Mouse (Mus musculus) urinary bladder, postnatal 4 days (tissue): Measurements from ENCODE around the gene Wnt3a.
"Not testable (repeated sequence)": the region's sequence is repeated elsewhere in the genome, so short reads cannot be mapped to it uniquely, and the experiment has no call there.

Source experiments
- DNase-seq, 2 experiments: peaks; one replicate each; pipeline ENCODE4 v3.0.0; 2021 to 2022; ENCODE audit warnings: low spot score in 2 of 2

Gene Wnt3a

DNA sequence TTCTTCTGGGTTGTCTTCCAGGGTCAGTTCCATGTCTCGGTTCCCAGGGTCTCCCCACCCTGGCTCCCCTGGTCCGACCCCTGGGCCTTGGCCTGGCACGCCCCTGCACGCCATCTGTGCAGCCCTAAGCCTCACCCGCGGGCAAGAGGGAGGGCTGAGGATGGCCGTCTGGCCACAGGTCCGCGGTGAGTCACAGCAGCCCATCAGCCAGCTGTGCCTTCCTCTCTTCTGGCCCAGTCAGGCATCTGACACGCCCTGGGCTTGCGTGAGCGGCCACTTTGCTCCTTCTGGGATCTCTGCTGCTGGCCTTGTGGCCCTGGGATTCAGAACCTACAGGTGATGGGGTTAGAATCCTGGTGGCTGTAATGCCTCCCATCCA, 17.6 kb upstream of the Wnt3a start:
- DNase-seq = peak in 1 of 2 experiments; percentile 61

DNA sequence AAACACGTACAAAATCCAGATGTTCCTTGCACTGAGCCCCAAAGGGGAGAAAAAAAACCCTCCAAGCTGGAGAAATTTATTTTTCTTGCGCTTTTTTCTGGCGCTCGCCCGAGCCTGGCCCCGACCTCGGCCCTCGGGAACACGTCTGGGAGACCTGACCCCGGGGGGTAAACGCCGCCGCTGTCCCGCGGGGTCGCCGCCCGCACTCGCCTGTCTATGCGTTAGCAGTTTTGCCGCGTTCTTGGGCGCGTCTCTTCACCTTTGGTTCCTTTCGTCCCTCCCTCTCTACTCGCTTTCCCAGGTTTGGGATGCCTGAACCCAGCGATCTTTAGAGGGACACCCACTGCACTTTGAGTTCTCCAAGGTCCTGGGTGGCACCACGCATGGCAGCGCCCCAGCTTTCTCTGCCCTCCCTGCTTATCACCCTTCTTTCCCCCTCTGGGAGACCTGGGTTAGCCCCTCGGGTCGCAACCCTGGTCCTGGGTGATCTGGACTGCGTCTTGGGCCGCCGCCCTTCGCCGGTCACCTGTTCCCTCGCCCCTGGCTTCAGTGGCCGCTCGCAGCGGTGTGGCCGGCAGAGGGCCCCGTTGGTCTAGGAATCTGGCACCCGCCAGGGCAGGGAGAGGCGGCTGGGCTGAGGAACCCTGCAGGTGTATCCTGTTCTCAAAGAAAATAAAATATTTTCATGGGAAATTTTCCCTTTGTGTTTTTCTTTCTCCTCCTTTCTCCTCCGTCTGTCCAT, 17.0 kb upstream of the Wnt3a start:
- peak; percentile 79 to 90 for DNase-seq

DNA sequence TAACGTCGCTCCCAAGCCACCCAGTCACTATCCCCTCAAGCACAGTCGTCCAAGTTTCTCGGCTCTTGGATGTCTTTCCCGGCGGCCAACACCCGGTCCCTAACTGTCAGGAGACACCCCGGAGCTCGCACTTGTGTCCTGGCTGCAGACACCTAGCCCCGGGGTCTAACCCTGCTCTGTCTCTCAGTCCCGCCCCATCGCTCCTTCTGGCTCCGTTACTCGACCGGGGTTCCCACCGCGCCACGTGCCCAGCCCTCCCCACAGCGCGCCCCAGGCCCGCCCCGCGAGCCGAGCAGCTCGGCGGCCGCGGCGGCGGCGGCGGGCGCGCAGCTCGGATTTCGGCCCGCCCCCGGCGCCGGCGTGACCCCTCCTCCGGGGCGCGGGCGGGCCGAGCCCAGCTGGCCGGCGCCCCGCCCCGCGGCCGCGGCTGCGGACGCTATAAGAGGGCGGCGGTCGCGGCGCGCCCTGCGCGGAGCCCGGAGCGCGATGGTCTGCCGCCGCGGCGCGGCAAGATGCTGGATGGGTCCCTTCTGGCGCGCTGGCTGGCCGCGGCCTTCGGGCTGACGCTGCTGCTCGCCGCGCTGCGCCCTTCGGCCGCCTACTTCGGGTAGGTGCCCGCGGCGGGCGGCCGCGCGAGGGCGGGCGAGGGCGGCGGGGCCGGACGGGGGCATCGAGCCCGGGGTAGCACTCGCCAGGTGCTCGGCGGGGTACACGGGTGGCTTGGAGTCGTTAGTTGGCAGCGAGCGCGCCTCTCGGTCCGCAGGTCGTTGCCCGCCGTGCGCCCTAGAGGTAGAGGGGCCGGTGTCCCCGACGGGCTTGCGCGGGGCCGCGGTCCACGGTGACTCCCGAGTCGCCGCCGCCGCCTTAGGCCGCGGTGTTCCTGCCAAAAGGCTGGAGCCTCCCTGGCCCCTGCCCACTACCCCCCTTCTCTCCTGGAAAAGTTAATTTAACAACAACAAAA, 16.2 kb upstream of the Wnt3a start, which contains the start of gene Wnt9a:
Wnt9a (plus strand) TSS at position 468 of the 961 bp plus-strand sequence.
- DNase-seq = peak; percentile 71

DNA sequence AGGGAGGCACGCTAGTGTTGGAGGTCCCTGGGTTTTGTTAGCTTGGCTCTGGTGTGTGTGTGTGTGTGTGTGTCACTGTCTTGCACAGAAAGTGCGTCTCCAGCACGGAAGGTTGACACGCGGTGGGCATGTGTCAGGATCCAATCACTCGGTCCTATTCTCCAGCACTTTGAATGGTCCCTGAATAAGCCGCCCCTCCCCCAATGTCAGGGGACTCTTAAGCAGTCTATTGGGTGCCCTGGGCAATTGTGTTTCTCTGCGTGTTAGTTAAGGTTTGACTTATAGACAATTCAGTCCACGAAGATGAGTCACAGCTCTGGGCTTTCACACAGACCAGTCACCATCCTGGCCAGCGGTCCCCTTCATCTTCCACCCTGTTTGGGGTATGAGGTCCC, 15.3 kb upstream of the Wnt3a start:
- DNase-seq = peak in 1 of 2 experiments; percentile 57

DNA sequence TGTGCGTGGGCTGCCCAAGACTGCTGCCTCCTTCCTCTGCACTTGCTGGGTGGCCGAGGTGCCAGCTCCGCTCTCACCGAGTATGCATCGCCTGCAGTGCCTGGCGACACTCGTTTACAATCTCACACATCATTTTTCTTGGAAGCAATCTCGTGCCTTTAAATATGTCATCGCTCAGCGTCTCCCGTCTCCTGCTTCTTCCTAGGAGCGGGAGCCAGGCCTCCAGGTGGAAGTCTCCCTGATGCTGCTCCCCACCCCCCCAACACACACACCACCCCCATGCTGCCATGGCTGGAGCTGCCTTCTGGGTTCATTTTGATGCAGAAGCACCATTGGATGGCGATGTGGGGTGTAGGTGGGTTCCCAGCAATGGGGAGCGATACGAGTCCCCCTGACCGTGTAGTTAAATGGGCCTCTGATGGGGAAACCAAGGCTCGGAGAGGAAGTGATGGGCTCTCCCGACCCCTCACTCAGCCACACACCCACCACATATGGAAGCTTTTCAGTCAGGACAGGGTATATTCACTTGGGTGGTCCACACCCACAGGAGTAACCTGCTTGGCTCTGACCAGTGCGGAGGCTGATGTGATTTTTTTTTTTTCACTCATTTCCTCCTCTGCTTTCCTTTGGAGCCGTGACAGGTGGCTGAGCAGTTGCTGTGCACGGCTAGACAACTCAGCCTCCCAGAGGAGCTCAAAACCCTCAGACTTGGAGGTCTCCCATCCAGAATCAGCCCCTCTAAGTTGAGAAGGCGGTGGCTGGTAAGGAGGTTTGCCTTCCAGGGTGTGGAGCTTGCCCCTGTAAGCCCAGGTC, 14.7 kb upstream of the Wnt3a start:
- peak in 1 of 2 experiments; percentile 56 for DNase-seq

DNA sequence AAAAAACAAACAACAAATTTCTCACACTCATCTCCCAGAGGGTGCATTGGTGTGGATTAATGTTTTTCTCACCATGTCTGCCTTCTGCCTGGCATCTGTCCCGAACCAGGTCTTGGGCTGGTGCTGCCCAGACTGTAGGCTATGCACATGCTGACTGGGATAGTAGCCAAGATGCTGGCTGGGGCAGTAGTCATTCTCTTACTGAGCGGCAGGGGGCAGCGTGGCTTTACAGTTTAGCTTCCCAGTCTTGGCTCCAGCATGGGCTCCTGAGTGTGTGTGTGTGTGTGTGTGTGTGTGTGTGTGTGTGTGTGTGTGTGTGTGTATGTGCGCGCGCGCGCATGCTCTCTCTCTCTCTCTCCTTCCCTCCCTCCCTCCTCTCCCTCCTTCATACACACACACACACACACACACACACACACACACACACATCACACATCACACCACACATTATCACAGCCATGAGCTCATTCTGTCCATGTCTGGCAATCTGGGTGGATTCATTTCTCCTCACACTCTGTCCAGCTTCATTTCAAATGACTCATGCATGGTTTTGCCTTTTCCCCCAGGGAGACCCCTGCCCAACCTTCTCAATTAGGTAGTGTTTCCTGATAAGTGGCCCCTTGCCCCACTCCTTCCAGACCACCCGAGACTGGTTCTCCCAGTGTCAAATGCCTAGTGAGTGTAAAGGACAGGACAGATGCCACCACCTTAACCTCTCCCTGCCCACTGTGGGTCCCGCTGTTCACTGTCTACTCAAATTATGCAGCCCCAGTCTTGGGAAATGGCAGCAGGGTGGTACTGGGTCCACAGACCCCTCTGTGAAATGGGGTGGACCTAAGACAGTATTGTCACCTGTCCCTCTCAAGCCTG, 12.4 kb upstream of the Wnt3a start:
- DNase-seq = peak; percentile 83 to 87

DNA sequence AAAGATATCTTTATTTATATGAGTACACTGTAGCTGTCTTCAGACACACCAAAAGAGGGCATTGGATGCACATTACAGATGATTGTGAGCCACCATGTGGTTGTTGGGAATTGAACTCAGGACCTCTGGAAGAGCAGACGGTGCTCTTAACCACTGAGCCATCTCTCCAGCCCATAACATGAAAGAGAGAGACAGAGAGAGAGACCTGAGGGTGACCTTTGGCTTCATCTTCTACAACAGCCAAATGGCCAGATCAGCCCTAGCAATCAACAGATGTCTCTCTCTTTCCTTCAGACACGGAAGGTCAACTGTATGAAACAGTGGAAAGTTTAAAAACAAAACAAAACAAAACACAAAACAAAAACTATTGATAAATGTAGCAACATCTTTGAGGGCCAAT, 10.5 kb upstream of the Wnt3a start:
- DNase-seq = not testable (repeated sequence)

DNA sequence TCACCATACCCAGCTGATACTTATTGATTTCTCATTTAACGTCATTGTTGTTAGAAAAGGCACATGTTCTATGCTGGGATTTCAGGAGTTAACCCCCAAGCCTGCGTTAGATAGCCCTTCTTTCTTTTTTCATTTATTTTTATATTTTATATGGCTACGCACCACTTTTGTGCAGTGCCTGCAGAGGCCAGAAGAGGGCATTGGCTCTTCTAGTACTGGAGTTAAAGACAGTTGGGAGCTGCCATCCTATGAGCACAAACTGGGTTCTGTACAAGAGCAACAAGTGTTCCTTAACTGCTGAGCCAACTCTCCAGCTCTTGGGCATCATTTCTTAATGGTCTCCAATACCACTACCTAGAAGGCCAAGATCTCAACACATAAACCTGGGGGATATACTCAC, 9.6 kb upstream of the Wnt3a start:
- DNase-seq = no peak

DNA sequence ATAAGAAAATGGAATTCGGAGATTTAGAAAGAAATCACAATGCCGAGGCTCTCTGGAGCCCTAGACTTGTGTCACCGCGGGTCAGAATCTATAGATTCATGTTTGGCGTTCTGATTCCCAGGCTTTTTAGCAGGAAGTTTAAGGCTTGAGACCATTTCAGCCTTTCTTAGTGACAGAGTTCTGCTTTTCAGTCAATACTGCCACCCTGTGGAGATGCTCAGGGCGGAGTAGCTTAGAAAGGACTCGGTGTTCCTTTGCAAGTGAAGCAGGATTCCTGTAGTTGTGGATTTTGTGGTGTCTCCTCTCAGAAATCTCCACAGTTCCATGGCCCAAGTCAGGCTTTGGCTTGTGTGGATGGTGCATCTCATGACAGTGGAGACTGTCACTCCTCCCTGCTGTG, 7.4 kb upstream of the Wnt3a start:
- no peak for DNase-seq

DNA sequence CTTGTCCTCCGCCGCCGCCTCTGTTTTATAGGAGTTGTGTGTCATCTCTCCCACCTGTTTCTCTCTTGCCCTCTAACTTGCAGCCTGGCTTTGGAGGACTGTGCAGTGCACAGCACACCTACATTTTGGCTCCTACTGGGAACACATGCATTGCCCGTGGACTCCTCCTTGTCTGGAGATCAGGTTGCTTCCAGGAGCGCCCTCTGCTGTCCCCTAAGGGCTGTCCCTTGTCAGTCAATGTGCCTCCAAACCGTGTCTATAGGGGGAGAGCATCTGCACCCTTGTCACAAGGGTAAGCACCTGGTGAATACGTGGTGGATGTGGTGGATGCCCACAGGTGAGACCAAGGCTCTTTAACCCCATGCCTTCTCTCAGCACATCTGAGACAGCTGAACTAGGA, 3.1 kb upstream of the Wnt3a start:
- DNase-seq = no peak

DNA sequence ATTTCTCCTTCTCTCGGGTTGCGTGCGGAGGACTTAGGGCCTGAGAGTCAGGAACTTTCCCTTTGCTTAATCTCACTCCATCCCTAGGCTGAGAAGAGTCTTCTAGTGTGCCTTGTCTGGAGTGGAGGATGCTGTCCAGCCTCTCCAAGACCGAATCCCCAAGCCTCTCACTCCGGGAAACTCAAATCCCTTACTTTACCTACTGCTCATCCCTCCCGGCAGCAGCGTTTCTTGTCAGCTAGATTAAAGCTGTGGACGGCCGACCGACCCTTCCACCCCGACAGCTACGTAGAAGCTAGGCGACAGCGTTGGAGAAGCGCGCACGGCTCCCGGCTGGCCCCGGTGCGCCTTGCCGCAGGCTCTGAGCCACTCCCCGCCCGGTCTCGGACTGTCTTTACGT, 846 bp downstream of the Wnt3a start:
- DNase-seq = no peak

DNA sequence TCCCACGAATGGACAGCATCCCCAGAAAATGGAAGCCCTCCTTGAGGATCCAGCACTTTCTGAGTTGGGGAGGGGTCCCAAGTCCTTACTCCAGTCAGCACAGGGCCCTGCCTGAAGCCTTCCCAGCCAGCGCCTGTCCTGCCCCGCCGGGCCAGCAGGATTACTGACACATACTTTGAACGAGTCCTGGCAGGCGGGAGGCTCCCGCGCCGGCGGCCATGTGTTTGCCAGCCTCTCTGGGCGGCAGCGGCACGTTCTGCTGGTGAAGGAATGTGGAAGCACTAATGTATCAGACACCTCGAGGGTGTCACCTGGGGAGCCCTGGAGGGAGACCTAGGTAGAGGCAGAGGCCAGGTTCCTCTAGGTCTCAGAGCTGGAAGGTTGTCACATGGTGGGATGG, 6.4 kb downstream of the Wnt3a start:
- no peak for DNase-seq

DNA sequence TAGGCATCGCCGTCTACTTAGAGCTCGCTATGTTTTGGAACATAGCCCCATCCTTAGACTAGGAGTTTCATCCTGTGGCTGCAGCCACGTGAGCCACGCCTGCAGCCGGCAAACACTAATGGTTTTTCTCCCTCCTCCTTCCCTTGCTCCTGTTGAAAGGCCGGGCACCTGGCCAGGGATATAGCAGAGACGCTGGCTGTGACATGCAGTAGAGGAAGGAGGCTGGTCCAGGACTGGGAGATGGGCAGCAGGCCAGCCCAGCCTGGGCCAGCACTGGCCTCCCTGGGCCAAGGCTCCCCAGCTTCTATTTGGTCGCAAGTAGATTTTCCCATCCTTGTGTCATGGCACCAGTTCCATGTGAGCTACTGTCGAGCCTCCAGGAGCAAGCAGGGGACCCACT, 7.6 kb downstream of the Wnt3a start:
- no peak for DNase-seq

DNA sequence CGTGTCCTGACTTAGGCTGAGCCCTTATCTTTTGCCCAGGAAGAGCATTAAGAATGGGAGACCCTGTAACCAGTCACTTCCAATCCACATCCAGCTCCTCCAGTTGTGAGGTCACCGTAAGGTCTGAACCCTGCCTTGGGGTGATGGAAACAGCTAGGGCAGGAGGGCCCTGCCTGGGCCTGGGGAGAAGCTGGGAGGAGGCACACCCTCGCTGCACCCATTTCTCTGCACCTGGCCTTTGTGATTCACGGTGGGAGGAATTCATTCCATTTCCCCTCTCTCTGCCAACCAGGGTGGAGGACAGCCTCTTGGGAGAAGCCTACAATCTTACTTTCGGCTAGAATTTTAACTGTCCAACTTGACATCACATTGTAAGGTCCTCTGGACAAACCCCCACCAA, 8.4 kb downstream of the Wnt3a start:
- no peak for DNase-seq

DNA sequence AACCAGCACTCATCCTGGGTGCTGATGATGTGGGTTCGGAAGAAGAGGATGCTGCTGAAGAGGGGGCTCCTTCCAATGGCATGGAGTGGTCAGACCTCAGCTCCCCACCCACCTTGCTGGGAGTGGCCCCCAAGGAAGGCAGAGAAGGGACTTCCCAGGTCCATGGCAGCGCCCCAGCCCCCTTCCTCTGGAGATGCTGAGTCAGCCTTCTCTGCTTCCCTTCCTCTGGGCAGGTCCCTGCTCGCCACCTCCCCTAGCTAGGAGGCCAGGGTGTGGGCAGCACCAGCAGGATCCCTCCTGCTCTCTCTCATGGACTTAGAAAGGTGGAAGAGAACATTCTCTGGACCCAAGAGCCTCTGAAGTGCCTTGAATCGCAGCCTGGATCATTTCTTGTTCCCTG, 12.5 kb downstream of the Wnt3a start:
- no peak for DNase-seq

DNA sequence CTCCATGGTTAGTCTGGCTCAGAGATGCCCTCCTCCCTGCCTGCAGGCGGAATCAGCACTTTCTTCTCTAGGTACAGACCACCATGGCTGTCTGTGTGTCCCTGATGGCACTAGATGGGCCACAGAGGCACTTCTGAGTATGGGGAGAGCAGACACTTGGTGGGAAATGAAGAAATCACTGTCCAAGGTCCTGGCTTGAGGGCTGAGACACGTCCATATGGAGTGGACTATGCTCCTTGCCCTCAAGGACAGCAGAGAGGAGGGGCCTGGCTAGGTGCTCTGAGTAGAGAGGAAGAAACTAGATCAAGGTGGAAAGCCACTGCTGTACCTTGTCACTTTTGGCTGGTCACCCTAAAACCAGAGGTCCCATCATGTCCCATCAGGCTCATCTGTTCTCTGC, 13.7 kb downstream of the Wnt3a start:
- no peak for DNase-seq

DNA sequence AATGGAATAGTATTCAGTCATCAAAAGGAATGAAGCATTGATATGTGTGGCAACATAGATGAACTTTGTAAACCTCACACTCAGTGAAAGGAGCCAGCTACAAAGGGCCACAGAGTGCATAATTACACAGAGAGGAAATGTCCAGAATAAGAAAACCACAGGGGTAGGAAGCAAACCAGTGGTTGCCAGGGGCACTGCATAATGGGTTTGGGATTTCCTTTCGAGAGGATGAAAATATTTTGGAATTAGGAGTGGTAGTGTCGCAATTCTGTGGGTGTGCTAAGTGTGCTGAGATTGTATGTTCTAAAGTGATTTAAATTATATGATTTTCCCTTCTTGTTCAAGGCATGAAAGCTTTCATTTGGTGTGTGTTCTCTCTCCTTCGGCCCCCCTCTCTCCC, 16.4 kb downstream of the Wnt3a start:
- DNase-seq = no peak

DNA sequence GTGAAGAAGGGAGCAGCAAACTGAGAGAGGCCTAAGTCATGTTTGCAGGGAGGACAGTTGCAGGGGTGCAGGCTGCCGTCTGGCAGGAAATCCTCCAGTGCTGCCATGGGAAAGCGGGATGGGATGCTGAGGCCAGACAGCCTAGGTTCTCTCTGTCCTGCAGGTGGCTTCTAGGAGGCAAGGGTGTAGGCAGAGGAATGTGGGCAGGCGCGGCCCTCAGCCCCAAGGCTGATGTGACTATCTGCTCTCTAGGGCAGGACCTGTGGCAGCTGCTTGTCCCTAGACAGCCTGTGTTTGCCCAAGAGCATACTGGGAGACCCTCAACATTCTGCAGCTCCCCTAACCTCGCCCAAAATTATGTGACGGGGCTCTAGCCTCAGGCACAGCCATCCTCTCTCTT, 23.8 kb downstream of the Wnt3a start:
- no peak for DNase-seq

DNA sequence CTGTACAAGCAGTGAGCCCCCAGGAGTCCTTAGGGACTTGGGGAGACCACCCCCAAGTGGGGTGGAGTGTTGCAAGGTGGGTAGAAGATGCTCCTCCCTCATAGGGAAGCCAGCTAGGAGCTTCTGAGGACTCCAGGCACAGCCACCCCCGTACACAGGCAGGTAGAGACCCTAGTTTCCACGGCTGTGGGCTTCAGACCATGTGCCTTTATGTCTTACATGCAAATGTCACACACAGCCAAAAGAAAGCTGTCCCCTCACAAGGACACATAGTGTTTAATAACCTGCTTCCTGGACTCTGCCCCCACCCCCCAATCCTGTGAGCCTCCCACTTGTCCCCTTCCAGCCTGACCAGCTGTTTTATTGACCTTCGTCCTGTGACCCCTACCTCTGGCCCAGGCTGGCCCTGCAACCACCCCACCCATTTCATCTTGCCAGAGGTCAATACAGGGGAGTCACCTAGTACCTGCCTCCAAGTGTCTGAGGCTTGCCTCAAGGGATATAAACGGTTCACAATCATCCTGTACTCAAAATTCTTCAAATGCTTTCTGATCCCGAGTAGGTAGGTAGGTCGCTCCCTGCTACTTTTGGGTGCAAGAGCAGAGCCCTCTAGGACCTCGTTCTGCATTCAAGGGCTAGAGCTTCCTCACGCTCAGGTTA, 25.3 kb downstream of the Wnt3a start:
- DNase-seq = no peak

DNA sequence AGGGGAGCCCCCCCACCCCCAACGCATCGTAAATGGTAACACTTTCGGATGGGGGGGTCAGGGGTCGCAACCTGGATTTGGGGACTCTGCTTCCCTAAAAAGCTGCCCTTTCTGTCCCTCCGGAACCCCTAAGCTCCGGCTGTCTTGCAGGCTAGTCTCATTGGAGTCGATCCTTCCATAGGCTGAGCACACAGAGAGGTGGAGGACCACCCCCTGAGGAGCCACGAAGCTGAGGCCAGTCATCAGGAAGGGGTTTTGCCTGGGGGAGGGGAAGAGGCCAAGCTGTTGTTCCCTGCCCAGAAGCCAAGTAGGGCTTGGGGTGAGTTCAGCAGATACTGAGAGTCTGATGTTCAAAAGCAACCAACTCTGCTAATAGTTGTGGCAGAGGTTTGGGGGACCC, 26.0 kb downstream of the Wnt3a start:
- DNase-seq = no peak
